Mouse (Mus musculus) kidney, postnatal 36 days (tissue): ENCODE measurements at regions not wholly inside any gene's neighbourhood (a gene's known extent, or its start where the extent isn't known, plus 50 kb on each side); places are given as distances from the start of the nearest gene placed in this dataset.

Experiments
- DNase-seq, 2 experiments: peaks; one replicate each; pipeline ENCODE4 v3.0.0; 2021 to 2022; ENCODE audit warnings: mixed read lengths in 2 of 2

DNA sequence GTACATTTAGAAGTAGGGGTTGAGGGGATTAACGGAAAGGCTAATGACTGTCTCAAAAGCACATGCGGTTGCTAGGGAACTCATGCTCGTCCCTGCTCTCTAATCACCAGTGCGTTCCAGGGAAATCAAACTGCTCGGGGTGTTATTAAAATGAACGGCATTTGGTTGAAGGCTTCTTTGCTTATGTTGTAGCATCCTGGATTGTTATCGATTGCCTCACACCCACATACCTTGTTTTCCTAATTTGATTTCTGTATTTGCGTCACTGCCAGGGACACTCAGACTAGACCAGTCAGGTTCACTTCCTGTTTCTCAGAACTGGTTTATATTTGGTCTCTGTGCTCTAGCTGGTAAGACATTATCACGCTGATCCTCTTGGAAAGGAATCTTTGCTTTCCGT, 177.0 kb upstream of the Mkln1 start:
- DNase-seq: peak in 1 of 2 experiments; percentile 47

DNA sequence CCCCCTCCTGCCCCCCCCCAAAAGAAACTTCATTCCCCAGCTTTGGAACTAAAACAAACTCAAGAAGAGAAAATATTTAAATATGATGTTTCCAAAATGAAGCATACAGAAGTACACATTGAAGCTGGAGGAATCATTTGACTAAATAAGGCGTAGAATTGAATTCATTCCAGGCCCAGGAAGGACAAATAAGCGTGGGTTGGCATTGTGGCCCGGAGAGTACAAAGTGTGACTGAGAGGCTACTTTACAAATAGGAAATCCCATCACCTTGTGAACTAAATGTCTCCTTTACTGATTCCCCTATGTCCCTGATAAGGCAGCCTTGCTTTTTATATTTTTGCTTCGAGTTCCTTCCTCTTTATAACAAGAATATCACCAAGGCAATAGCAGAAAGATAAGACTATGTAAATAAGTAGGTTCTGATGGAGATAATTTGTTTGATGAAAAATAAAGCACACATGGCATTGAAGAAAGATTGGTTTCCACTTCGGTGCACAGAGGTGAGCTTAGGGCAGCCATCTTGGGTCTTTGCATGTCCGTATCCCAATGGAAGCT, 176.4 kb upstream of the Mkln1 start:
- DNase-seq: peak in 1 of 2 experiments; percentile 51

DNA sequence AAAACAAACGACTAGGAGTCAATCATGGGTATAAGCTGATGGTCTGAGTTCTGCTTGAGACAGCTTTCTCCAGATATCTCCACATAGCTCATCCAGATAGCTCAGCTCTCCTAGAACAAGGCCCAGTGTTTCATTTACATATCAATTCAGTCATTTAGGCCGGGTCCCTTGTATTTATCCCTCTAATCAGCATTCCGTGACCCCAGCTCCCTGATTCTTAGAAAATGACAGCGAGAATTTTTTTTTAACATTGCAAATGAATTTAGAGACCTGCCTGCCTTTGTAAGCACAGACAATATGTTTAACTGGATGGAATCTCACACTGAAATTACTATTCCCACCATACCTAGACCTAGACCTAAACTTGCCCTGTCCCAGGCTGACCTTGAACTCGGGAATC, 171.1 kb upstream of the Mkln1 start:
- DNase-seq: no peak

DNA sequence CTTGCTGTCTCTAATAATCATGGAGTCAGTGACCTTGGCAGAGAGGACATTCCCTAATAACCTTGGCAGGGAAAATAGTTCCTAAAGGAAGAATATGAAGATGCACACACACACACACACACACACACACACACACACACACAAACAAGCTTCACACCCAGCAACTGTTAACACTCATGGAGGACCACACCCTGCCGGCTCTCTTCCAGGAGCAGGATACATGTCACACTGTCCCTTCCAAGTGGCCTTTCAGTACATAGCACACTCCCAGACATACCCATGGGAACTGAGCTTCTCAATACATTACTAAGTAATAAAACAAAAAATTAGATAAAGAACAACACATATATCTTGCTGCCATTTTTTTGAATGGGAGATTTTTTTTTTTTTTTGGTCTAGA, 170.5 kb upstream of the Mkln1 start:
- DNase-seq: no peak

DNA sequence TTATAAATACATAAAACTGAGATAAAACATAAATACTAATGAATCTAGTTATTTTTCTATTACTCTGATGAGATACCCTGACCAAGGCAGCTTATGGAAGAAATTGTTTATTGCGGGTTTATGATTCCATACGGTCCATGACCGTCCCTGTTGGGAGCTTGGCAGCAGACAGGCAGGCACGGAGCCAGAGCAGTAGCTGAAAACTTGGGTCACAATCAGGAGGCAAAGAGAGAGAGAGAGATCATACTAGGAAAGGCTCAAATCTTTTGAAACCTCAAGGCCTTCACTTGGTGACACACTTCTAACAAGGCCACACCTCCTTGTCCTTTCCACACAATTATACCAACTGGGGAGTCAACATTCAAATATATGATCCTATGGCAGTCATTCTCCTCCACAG, 166.7 kb upstream of the Mkln1 start:
- DNase-seq: no peak

DNA sequence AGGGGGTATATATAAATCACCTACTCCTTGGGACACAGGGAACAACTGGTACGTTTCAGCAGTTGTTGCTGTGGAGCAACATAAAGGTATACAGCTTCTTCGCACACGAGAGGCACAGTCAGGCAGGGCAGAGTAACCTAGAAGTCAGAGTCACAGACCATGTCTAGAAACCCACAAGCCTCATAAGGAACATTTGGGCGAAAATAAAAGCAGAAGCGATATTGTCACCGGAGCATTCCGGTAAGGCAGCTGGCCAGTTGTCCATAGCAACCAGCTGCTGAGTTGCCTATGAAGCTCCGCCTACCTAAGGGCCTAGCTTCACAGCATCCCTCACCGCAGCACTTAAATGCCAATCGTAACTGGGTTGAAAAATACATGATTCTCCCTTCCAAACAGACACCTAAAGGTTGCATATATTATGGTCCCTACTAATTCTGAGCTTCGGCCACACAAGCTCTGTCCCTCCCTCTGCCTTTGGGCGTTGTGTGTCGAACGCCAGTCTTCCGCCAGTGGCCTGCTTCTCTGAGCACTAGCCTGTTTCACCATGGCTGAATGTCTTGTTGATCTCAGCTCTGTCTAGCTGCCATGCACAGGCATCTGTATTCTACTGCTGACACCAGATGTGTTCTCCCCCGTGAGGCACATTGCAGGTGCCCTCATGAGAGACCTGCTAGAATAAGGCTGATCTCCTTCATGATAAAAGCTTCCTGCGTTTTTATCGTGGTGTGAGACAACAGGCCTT, 165.1 kb upstream of the Mkln1 start:
- DNase-seq: peak in 1 of 2 experiments; percentile 35

DNA sequence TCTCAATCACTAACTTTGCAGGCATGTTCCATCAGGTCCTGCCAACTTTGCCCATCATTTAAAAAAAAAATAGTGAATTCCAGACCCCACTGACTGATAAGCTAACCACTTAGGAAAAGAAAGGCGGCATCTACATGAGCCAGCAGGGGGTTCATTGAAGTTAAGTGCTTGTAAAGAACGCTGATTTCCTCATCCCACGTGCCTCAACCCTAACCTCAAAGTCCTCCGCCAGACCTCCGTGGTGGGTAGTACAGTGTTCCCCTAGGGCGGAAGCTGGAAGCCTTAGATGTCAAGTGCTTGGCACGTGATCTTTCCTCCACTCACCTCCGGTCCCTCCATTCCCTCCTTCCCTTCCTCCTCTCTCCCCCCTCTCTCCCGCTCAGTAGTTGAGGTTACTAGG, 158.5 kb upstream of the Mkln1 start:
- no peak for DNase-seq

DNA sequence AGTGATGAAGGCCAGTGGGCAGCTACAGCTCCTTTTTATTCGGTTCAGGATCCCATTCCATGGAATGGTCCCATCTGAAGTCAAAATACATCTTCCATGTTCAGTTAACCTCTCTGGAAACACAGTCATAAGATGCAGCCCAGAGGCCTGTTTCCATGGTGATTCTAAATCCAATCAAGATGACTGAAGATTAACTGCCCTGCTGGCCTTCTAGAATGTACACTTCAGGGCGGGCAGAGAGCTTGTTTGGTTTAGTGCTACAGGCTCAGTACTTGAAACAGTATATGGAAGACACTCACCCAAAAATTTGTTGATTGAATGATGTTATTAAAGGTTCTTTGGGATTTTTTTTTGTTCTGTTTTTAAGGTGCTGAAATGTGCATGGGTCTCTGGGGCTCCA, 148.0 kb upstream of the Mkln1 start:
- DNase-seq: no peak

DNA sequence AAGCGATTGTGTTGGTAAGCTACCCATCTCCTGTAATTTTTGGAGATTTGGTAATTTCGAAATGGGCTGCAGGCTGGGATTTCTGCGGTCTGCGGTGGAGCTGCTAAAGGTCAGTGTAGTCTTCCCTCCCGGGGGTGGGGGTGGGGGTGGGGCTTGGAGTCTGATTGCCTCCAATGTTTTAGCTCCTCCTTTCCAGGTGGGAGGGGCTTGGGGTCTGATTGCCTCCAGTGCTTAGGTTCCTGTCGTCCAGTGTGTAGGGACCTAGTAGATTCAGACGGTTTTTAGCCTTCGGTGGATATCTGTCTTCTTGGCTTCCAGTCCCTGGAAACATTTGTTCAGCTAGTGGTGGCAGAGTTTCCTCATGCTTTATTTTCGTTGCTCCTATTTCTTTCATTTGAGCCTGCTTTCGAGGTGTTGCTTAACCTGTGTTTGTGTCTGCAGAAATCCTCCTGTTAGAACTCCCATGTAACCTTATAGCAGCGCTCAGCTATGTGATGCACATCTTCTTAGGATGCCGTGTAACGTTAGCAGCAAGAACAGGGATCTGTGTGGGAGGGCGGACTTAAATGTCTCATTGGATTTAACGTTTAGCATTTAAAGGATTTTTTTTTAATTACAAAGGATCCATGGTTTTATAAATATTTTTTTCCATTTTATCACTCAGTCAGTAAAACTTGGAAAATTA, 145.1 kb upstream of the Mkln1 start:
- DNase-seq: peak; percentile 72 to 79

DNA sequence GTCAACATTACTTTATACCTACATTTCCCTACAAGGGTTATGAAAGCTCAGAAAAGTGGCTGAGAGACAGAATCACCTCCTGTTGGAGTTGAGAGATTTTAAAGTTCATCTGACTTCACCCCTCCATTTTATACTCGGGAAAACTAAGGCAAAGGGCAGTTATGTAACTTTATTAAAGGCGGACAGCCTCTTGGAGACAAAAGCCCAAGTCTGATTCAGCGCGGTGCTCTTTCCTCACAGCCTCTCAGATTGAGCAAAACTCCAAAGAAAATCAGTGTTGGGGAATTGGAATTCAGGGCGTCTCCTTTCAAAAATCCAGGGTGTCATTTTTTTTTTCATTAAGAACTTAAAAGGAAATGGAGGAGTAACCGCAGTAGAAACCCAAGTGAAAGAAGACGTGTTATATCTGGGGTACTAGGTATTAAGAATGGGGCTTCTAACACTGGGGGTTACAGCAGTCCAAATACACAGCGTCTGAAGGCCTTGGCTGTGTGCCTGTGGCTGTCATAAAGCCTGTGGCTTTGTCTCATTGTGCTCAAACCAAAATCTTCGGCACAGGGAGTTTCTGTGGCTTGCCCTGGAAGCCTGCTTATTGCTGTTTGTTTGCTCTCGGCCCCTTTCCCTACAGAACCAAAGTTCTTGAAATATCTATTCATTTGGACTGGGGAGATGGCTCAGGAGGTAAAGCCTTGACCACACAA, 137.7 kb upstream of the Mkln1 start:
- DNase-seq: peak; percentile 40 to 56

DNA sequence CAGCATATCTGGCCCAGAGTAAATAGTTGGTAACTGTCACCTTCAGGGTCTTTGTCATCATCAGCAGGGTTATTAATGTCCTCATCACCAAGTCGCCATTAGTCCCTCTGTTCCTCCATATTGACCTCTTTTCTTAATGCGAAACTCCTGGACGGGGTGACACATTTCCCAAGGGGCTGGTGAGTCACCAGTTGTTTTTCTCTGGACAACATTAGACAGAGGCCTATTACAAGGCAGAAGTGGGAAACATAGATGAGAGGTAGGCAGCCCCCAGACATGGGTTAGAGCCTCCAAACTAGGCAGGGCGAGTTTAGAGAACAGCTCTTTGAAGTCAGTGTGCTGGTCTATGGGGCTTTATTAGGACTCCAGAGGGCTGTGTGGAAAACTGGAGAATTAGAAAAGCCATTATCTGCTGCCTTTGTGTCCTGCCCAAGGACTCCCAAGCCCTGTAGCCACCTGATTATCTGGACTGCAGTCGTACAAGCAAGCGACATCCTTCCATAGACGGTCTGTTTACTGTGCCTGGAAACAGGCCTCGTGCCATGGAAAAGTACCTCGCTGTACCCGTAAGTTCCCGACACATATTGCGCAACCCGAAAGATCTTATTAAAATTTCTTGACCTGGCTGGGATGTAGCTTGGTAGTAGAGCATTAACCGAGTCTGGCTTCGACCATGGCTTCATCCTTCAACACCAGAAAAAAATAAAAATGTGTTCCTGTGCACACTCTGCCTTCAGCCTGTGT, 136.6 kb upstream of the Mkln1 start:
- peak; percentile 72 to 82 for DNase-seq

DNA sequence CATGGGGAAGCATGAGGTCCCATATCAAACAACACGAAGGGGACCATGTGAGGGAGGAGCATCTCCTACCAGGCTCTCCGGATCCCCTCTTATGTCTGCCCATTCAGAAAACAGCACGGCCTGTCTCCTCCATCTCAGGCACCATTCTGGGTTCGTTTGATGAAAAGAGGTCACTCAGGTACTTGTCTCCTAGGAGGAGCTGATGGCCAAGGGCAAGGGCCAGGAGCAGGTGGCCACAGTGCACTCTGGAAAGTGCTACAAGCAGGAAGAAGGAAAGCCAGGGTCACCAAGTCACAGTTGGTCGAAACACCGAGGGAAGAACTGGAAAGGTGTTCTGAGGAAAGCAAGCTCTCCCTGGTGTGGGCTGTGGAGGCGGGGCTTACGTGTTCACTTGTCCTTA, 135.9 kb upstream of the Mkln1 start:
- DNase-seq: peak in 1 of 2 experiments; percentile 34

DNA sequence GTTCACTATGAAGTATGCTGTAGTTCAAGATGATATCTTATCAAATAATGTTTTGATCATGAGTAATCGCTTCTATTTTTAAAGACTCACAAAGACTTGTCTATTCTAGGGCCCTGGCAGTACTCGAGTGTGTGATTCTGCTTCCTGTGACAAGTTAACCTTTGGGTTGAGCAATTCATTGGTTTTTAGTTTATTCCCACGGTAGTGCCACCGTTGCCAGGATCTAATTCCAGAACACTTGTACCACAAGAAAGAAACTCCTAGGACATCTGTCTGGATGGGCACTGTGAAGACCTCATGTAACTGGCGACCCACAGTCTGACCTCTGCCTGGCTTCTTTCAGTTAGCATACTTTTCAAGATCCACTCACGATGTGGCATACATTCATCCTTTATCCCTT, 134.7 kb upstream of the Mkln1 start:
- no peak for DNase-seq

DNA sequence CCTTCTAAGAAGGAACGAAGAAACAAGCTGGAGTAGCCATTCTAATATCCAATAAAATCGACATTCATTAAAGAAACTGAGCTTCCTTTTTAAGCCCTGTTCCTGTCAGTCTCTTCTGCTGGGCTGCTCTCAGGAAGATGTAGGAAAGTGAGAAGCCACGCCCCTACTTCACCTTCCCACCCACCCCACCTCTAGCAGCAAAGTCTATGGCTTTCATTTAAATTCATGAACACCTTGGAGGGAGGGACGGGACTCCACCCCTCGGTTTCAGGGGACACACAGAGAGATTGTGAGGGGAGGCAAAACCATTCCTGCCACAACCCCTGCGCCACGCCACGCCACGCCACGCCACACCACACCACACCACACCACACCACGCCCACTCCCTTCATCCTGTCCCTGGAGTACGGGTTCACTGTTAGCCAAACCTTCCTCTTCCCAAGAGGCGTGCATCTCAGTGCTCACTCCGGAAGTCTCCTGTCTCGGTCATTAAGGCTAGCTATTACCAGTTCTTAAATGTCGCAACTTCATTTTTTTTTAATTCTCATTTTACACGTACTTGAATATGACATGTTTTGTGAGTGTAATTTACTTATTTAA, 132.0 kb upstream of the Mkln1 start:
- no peak for DNase-seq

DNA sequence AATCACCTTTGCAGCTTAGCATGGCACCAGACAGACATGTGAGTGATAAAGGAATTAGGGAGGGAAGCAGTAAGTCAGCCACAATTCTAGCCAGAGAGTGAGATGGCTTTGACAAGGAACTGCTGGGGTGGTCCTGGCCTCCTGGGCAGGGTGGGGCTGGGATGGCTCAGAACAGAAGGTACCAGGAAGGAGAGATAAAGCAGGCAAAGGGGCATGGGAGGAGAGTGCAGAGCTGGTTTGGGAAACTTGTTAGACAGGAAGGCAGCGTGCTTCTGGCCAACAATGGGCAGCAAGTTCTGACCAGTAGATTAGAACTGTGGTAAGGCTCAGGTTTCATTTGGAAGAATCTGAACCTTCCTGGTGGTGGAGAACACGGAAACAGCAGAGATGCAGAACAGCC, 130.5 kb upstream of the Mkln1 start:
- DNase-seq: no peak

DNA sequence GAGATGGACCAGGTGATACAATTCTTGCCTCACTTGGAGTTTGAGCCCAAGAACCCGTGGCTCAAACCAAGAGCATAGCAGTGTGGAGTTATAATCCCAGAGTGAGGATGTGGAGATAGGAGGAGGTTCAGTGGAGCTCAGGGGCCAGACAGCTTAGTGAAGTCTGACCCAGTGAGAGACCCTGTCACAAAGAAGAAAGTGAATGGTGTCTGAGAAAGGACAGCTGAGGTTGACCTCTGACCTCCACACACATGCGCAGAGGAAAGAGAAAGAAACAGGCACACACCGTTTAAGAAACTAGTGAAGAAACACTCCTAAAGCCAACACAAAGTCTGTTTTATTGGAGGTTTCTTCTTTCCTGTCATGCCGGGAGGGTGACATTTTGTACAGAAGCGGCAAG, 124.7 kb upstream of the Mkln1 start:
- DNase-seq: no peak

DNA sequence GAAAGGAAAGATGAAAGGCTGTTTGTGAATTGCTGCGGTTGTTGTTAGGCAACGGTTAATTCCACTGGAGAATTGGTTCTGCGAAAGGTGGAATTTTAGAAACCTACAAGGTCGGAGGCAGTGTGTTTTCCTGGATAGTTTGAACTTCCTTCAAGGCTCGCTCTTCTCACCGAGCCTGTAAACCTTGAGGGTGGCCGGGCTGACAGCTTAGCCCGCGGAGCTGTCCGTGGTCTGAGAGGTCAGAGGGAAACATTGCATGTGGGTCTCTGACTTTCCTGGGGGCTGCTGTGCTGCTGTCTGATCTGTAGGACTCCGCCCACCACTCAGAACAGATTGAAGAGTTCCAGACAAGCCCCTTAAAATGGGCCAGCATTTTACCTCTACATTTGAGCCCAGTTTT, 124.3 kb upstream of the Mkln1 start:
- no peak for DNase-seq

DNA sequence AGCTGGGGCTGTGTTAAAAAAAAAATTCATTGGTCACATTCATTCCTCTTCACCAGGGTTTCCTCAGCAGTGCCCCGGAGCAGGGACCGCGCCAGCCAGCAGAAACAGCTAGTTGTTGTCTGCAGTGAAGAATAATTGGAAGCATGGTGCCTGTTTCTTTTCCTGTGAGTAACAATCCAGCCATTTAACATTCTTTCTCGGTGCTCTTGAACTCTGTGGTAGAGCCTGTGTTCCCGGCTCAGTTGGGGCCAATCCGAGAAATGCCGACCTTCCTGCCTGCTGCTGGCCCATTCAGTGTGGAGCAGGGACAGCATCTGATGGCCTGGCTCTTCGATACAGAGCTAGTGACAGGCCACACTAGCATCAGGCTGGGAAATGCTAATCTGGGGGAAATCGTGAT, 120.7 kb upstream of the Mkln1 start:
- DNase-seq: no peak

DNA sequence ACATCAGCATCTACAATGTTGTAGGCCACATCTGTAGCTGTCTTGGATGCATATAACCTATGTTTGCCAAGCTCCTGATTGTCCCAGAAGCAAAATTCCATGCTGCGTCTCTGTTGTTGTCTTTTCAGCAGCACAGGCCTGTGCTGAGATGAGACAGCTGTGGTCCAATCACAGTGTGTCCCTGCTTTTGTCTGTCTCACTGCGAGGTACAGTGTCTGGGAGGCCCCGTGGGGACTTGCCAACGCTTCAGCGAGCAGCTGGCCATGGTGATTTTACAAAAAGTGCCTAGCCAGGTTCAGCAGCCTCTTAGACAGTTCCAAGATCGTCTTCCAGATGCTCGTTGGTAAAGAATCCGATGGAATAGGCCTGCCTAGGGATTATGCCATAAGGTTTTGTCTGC, 114.6 kb upstream of the Mkln1 start:
- no peak for DNase-seq

DNA sequence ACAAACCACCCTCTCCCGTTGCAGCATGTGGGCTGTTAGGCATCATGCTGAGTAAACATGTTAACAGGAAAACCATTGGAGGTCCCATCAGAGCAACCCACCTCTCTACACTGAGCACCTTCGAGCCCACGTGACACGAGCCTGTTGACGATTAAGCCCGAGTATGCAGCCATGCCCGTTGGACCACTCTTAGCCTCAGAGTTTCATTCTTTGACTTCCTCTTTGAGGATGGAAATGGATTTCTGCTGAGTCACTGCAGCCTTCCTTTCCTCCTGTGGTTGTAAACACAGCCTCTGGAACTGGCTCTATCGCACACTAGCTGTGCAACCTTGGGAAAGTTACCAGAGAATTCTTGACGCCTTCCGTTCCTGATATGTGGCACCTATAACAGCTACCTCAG, 114.1 kb upstream of the Mkln1 start:
- DNase-seq: no peak

DNA sequence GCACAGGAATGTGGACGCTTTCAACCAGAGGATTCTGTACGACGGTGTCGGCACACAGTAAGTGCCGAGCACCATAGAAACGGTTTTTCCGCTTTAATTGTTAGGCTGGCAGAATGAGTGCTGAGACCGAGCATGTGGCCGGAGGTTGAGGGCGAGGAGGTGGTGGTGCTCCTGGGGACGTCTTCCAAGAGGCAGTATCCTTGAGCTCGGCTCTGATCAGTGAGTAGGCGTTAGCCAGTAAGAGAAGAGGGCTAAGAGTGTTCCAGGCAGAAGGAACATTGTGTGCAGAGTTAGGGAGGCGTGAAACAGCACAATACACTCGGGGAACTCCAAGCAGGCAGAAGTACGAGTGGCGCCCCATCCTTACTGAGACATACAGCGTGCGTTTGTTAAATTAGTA, 113.5 kb upstream of the Mkln1 start:
- no peak for DNase-seq

DNA sequence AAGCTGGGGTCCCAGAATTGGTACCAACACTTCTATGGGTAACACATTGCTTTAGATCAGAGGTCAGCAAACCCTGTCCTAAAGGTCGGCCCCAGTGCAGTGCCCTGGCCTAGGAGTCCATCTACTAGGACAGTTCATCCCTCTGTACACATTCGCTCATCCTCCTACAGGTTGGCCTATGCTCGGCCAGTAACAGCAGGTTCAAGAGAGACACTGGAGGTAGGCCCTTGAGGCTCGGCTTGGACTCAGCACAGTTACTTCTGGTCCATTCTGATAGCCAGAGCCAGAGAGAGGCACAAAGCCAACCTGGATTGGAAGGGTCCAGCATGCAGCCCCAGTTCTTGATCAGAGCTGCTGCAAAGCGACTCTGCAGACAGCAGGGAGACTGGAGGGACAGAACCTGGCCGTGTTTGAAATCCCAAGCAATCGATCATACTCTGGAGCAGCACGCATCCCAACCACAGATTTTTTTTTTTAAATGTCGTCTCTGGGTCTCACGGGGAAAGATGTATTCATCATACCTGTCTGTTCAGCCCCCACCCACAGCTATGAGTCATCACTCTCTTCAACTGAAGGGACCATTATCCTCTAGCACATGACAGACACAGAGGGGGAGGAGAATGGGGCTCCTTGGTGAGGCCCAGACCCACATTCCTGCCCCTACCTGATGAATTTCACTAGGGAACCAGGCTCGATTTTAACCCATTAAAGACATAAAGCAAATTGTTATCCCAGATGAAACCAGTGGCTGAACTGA, 112.4 kb upstream of the Mkln1 start:
- no peak for DNase-seq
